Mouse (Mus musculus) bone marrow, adult 2 months (tissue): ENCODE measurements at regions not wholly inside any gene's neighbourhood (a gene's known extent, or its start where the extent isn't known, plus 50 kb on each side); places are given as distances from the start of the nearest gene placed in this dataset.

Experiments used
- CTCF ChIP-seq: fragments of 200-500 bp; IDR thresholded peaks from 2 replicates; pipeline ENCODE4 v1.5.1; 2011; ENCODE audit warnings: low read length, control low read depth; ENCODE audit not compliant: control insufficient read depth, insufficient read depth
- POLR2A ChIP-seq: fragments of 200-500 bp; IDR thresholded peaks from 2 replicates; pipeline ENCODE4 v1.6.1; 2011; ENCODE audit warnings: low read depth, mild to moderate bottlenecking, control low read depth, low read length, borderline replicate concordance; ENCODE audit not compliant: control insufficient read depth

- TF ChIP-seq POLR2A (no peak), CTCF (no peak)
These were observed 91.4 kb downstream of the Ccdc71l start for GRCm38 (mm10) chr12:32469863-32470262.
